Mouse (Mus musculus) erythroblast, embryonic 14.5 days (primary cell): ENCODE measurements around the gene Cacnb2.

Experiments used
- GATA1 ChIP-seq: IDR thresholded peaks from 2 replicates; pipeline ENCODE4 v1.6.1; 2012; ENCODE audit warnings: low read length, inconsistent platforms, mixed read lengths
- TAL1 ChIP-seq: IDR thresholded peaks from 3 replicates; pipeline ENCODE4 v1.6.1; 2012; ENCODE audit warnings: low read length, inconsistent platforms, mixed read lengths

GRCm38 (mm10) chr2:14774375-14774774 is 171.5 kb downstream of the Cacnb2 start:
- TF ChIP-seq TAL1 (no peak), GATA1 (no peak)
